ENCODE assay signal across 8 mouse cellular contexts in the genomic region with DNA sequence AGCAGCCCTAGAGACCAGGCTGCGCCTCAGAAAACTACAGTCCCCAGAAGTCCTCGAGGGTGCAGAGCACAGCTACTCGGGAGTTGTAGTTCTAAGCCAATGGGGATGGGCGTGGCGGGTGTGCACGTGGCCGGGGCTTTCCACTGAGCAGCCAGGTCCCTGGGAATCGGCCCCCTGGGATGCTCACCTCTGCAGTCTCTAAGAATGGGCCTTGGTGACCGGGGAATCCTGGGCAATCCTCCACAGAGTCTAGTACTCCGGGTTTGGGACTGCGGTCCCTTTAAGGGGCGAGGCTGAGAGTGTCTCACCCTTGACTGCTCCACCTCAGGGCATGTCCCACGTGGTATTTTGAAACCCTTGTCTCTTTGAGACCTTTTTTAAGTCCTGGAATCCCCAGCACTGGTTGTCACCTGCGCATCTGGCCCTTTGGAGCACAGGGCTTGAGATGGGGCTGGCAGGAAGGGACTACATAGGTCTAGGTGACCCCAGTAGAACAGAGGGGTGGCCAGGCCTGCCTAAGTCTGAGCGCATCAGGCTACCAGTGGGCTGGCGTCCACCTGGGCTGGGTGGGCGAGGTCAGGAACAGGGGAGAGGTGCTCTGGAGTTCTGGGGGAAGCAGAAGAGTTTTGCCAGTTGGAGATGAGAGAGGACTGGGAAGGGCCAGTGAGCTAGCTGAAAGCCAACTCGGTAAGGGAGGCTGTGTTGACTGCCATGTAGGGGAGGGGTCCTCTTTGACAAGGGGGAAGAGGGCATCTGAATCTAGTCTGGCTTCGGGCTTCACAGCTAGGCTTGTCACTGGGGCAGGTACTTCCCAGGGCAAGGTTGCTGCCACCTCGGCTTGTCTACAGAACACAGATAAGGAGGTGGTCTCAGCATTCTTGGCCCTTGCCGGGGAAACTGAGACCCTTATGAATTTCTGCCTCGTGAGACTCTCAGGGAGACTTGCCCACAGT. TPM values are rescaled to one million over a fixed set of nuclear protein-coding genes. Genes with fewer than 3 reads are reported as not detected.
DNase-seq lines count a peak whose midpoint lies in the region; ATAC-seq and TF ChIP-seq lines count a peak whose summit lies in the region.

No protein-coding gene starts in this region.

- peak; percentile 97 for ATAC-seq in embryonic facial prominence, embryonic 14.5 days (ENCODE audit: low read depth)
- peak; percentile 88 for ATAC-seq in heart, embryonic 12.5 days (ENCODE audit: insufficient number of reproducible peaks, low FRiP score)
- peak; percentile 96 for ATAC-seq in kidney, embryonic 14.5 days (ENCODE audit: low FRiP score, low TSS enrichment)
- ATAC-seq in limb, embryonic 15.5 days (ENCODE audit: insufficient number of reproducible peaks, low FRiP score, low TSS enrichment, low read depth), result peak; percentile 85
- ATAC-seq in midbrain, embryonic 15.5 days (replicated peaks), result peak; percentile 96

- H3K36me3 ChIP-seq in embryonic facial prominence, embryonic 14.5 days (ENCODE audit: control insufficient read depth, insufficient read depth, low read length), result no peaks in the 10 kb centered on the region
- no peaks in the 10 kb centered on the region for H3K36me3 ChIP-seq in heart, embryonic 12.5 days
- H3K36me3 ChIP-seq in kidney, embryonic 14.5 days (ENCODE audit: control insufficient read depth, insufficient read depth, low read length), result no peaks in the 10 kb centered on the region
- no peaks in the 10 kb centered on the region for H3K36me3 ChIP-seq in limb, embryonic 15.5 days
- H3K36me3 ChIP-seq in midbrain, embryonic 15.5 days (replicated peaks), result no peaks in the 10 kb centered on the region
- no peaks in the 10 kb centered on the region for H3K36me3 ChIP-seq in spleen, adult 2 months (ENCODE audit: control insufficient read depth, insufficient read depth, low read length)

- TF ChIP-seq CTCF in spleen, adult 2 months (IDR thresholded peaks at IDR 0.05; ENCODE audit: extremely low read depth, insufficient read depth, insufficient read length, insufficient replicate concordance), result no peak

- no peak for TF ChIP-seq POLR2A in spleen, adult 2 months (IDR thresholded peaks at IDR 0.05; ENCODE audit: low read depth, low read length)

- no peaks in the 10 kb centered on the region for H3K27me3 ChIP-seq in embryonic facial prominence, embryonic 14.5 days (replicated peaks; ENCODE audit: control insufficient read depth, insufficient read depth, low read length)
- H3K27me3 ChIP-seq in heart, embryonic 12.5 days (replicated peaks), result no peaks in the 10 kb centered on the region
- H3K27me3 ChIP-seq in kidney, embryonic 14.5 days (ENCODE audit: control insufficient read depth, insufficient read depth, low read length), result no peaks in the 10 kb centered on the region
- H3K27me3 ChIP-seq in limb, embryonic 15.5 days, result no peaks in the 10 kb centered on the region
- H3K27me3 ChIP-seq in midbrain, embryonic 15.5 days (replicated peaks), result no peaks in the 10 kb centered on the region
- H3K27me3 ChIP-seq in spleen, adult 2 months (ENCODE audit: control insufficient read depth, insufficient read depth, low read length), result no peaks in the 10 kb centered on the region

- H3K9ac ChIP-seq in embryonic facial prominence, embryonic 14.5 days (ENCODE audit: low read depth, low read length), result no peak overlapping the region
- H3K9ac ChIP-seq in heart, embryonic 12.5 days, result no peak overlapping the region
- peak overlapping the region; percentile 32; the same call in 1 of the 2 replicates for H3K9ac ChIP-seq in kidney, embryonic 14.5 days (ENCODE audit: low read depth, low read length)
- no peak overlapping the region for H3K9ac ChIP-seq in limb, embryonic 15.5 days
- 0 out of 2 replicates have a peak overlapping the region, but pooled peaks have one; percentile 15 for H3K9ac ChIP-seq in midbrain, embryonic 15.5 days

- H3K4me3 ChIP-seq in embryonic facial prominence, embryonic 14.5 days (ENCODE audit: low read depth, low read length), result peak overlapping the region; percentile 27
- H3K4me3 ChIP-seq in heart, embryonic 12.5 days, result peak overlapping the region; percentile 30
- H3K4me3 ChIP-seq in kidney, embryonic 14.5 days (ENCODE audit: low read length), result peak overlapping the region; percentile 16
- peak overlapping the region; percentile 36 for H3K4me3 ChIP-seq in limb, embryonic 15.5 days
- H3K4me3 ChIP-seq in midbrain, embryonic 15.5 days, result peak overlapping the region; percentile 34
- peak overlapping the region; percentile 38; the same call in 1 of the 2 replicates for H3K4me3 ChIP-seq in spleen, adult 2 months (ENCODE audit: extremely low read depth, insufficient read depth, insufficient read length)

- peak; percentile 57 for DNase-seq in ovary, adult 18-20 months (ENCODE audit: low spot score)
- DNase-seq in ovary, postnatal 10 days (ENCODE audit: low spot score), result no peak
- peak; percentile 90 for DNase-seq in embryonic facial prominence, embryonic 14.5 days (ENCODE audit: low spot score)
- peak; percentile 42 to 53 for DNase-seq in spleen, adult 2 months (ENCODE audit: low read depth in 1 of 2, low spot score in 2 of 2)

- 22% methylated on average over 21 of the region's 22 CpGs for WGBS in embryonic facial prominence, embryonic 14.5 days
- 23% methylated on average over 22 of the region's 22 CpGs for WGBS in heart, embryonic 12.5 days
- 26% methylated on average over 22 of the region's 22 CpGs for WGBS in kidney, embryonic 14.5 days
- WGBS in limb, embryonic 15.5 days, result 27% methylated on average over 22 of the region's 22 CpGs
- 26% methylated on average over 22 of the region's 22 CpGs for WGBS in midbrain, embryonic 15.5 days
- WGBS in spleen, adult 2 months, result 35% methylated on average over 22 of the region's 22 CpGs

- H3K27ac ChIP-seq in embryonic facial prominence, embryonic 14.5 days (replicated peaks; ENCODE audit: low read depth, low read length), result no peak overlapping the region
- no peak overlapping the region for H3K27ac ChIP-seq in heart, embryonic 12.5 days (ENCODE audit: poor library complexity, severe bottlenecking)
- H3K27ac ChIP-seq in kidney, embryonic 14.5 days (ENCODE audit: low read depth, low read length), result no peak overlapping the region
- peak overlapping the region; percentile 43 for H3K27ac ChIP-seq in limb, embryonic 15.5 days
- peak overlapping the region; percentile 28; the same call in 1 of the 2 replicates for H3K27ac ChIP-seq in midbrain, embryonic 15.5 days
- H3K27ac ChIP-seq in spleen, adult 2 months (ENCODE audit: insufficient read depth, low read length), result no peak overlapping the region

- H3K4me2 ChIP-seq in embryonic facial prominence, embryonic 14.5 days (ENCODE audit: low read depth, low read length), result peak overlapping the region; percentile 59
- H3K4me2 ChIP-seq in heart, embryonic 12.5 days, result peak overlapping the region; percentile 66
- H3K4me2 ChIP-seq in kidney, embryonic 14.5 days (replicated peaks; ENCODE audit: low read depth, low read length), result peak overlapping the region; percentile 33
- H3K4me2 ChIP-seq in limb, embryonic 15.5 days, result peak overlapping the region; percentile 63
- H3K4me2 ChIP-seq in midbrain, embryonic 15.5 days, result peak overlapping the region; percentile 62

- peaks cover 4% of the 10 kb centered on the region; the same call in 1 of the 2 replicates for H3K4me1 ChIP-seq in embryonic facial prominence, embryonic 14.5 days (ENCODE audit: control insufficient read depth, insufficient read depth, low read length)
- H3K4me1 ChIP-seq in heart, embryonic 12.5 days (replicated peaks), result peaks cover 6% of the 10 kb centered on the region
- H3K4me1 ChIP-seq in kidney, embryonic 14.5 days (ENCODE audit: control insufficient read depth, insufficient read depth, low read length), result peaks cover 5% of the 10 kb centered on the region; the same call in 1 of the 2 replicates
- peaks cover 7% of the 10 kb centered on the region for H3K4me1 ChIP-seq in limb, embryonic 15.5 days
- H3K4me1 ChIP-seq in midbrain, embryonic 15.5 days, result peaks cover 11% of the 10 kb centered on the region
- peaks cover 3% of the 10 kb centered on the region; the same call in 1 of the 2 replicates for H3K4me1 ChIP-seq in spleen, adult 2 months (ENCODE audit: control insufficient read depth, insufficient read depth, insufficient read length)

- H3K9me3 ChIP-seq in embryonic facial prominence, embryonic 14.5 days (ENCODE audit: control insufficient read depth, low read length), result no peaks in the 10 kb centered on the region
- no peaks in the 10 kb centered on the region; the same call in 1 of the 2 replicates for H3K9me3 ChIP-seq in heart, embryonic 12.5 days (replicated peaks)
- no peaks in the 10 kb centered on the region; the same call in 1 of the 2 replicates for H3K9me3 ChIP-seq in kidney, embryonic 14.5 days (ENCODE audit: control insufficient read depth, low read length)
- no peaks in the 10 kb centered on the region for H3K9me3 ChIP-seq in limb, embryonic 15.5 days
- no peaks in the 10 kb centered on the region for H3K9me3 ChIP-seq in midbrain, embryonic 15.5 days

RNA-seq across cellular contexts. Expression of gene Ier5l, which starts 22.2 kb away (rescaled TPM):
- 3.4 TPM in 2 replicates for polyA plus RNA-seq in embryonic facial prominence, embryonic 14.5 days (2014; fragmentation: Nextera tagmentation; extraction: Ambion mirVana)
- 1.7 and 2.0 TPM in 2 replicates for polyA plus RNA-seq in heart, embryonic 12.5 days (2016; fragmentation: Nextera tagmentation; extraction: Ambion mirVana)
- polyA plus RNA-seq in kidney, embryonic 14.5 days (2014; fragmentation: Nextera tagmentation; extraction: Ambion mirVana), result 5.5 and 7.2 TPM in 2 replicates
- 1.9 and 2.1 TPM in 2 replicates for polyA plus RNA-seq in limb, embryonic 15.5 days (2015; fragmentation: Nextera tagmentation; extraction: Ambion mirVana)
- polyA plus RNA-seq in midbrain, embryonic 15.5 days (2015; fragmentation: Nextera tagmentation; extraction: Ambion mirVana), result 2.3 and 2.8 TPM in 2 replicates
- polyA plus RNA-seq in spleen, adult 2 months (2012; rRNA removed), result 4.7 and 9.1 TPM in 2 replicates

Comparison
In these comparisons a context has a peak if more than half of its experiments do, and no peak if none do; other contexts are left out.
1. H3K27ac ChIP-seq: peak in limb, embryonic 15.5 days (single experiment) and midbrain, embryonic 15.5 days (single experiment); none in embryonic facial prominence, embryonic 14.5 days (single experiment), heart, embryonic 12.5 days (single experiment), kidney, embryonic 14.5 days (single experiment) and spleen, adult 2 months (single experiment).
2. H3K9ac ChIP-seq: peak in kidney, embryonic 14.5 days (single experiment) and midbrain, embryonic 15.5 days (single experiment); none in embryonic facial prominence, embryonic 14.5 days (single experiment), heart, embryonic 12.5 days (single experiment) and limb, embryonic 15.5 days (single experiment).
3. Peak in every context shown above with its lines, with median percentiles within 50 percentile points of each other: ATAC-seq, H3K4me2 ChIP-seq and H3K4me3 ChIP-seq.